Mouse (Mus musculus) kidney, postnatal 10 days (tissue): ENCODE measurements around the gene Zfp39.
"Not testable (repeated sequence)": the region's sequence is repeated elsewhere in the genome, so short reads cannot be mapped to it uniquely, and the experiment has no call there.

Source experiments
- DNase-seq: peaks from one replicate; pipeline ENCODE4 v3.0.0; 2021; ENCODE audit warnings: mixed read lengths

Gene Zfp39

DNA sequence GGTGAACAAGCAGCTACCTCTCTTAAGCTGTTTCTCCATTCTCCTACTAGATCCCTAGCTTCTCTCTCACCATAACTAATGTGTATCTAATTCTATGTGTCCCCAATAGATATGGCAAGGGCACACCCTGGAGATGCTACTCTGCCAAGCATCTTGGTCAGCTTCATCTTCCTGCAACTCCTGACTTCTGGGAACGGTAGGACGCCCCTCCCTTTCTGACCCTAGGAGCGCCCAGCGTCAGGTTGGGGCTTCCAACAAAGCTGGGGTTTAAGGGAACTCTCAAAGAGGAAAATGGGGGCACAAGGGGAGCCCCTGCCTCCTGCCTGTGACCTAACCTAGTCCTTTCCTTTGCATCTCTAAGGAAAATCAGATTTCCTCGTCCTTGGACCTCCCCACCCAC lies 14.7 kb upstream of the Zfp39 start:
- no peak for DNase-seq

GRCm38 (mm10) chr11:58917745-58918366 lies 13.8 kb upstream of the Zfp39 start, which contains the start of gene Btnl10:
Gene Btnl10, plus strand, starts transcription at chr11:58917908.
- no peak for DNase-seq

- DNase-seq: peak; percentile 67
Measured at GRCm38 (mm10) chr11:58916879-58917744, 13.1 kb upstream of the Zfp39 start.

GRCm38 (mm10) chr11:58914461-58915028 lies 10.5 kb upstream of the Zfp39 start:
- DNase-seq: peak; percentile 47

GRCm38 (mm10) chr11:58913776-58914175 lies 9.8 kb upstream of the Zfp39 start:
- DNase-seq: no peak

GRCm38 (mm10) chr11:58904838-58905237 lies 813 bp upstream of the Zfp39 start:
- peak; percentile 35 for DNase-seq

GRCm38 (mm10) chr11:58904410-58904718 lies 339 bp upstream of the Zfp39 start:
- DNase-seq: no peak

- no peak for DNase-seq
Measured at GRCm38 (mm10) chr11:58901080-58901479, 2.9 kb downstream of the Zfp39 start.

DNA sequence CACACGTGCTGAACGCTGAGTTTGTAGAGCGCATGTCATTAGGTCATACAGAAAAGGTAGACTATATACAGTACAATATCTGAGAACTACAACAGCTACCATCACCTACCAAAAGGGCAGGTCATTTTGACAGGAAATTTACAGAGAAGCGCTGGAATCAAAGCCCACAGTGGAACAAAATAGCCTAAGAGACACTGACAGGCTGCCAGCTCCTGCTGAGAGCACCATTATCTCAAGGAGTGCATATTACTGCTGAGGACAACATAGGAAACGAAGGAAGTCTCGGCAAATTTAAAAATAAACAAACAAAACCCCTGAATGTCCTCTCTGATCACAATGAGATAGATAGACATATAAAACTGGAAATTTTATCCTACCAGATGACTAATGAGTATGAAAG lies 6.5 kb downstream of the Zfp39 start:
- no peak for DNase-seq

GRCm38 (mm10) chr11:58894456-58894855 lies 9.6 kb downstream of the Zfp39 start:
- DNase-seq: no peak

GRCm38 (mm10) chr11:58890511-58890910 lies 13.5 kb downstream of the Zfp39 start:
- DNase-seq: peak; percentile 21

- DNase-seq: no peak
Measured at GRCm38 (mm10) chr11:58883756-58884155, 20.3 kb downstream of the Zfp39 start.

DNA sequence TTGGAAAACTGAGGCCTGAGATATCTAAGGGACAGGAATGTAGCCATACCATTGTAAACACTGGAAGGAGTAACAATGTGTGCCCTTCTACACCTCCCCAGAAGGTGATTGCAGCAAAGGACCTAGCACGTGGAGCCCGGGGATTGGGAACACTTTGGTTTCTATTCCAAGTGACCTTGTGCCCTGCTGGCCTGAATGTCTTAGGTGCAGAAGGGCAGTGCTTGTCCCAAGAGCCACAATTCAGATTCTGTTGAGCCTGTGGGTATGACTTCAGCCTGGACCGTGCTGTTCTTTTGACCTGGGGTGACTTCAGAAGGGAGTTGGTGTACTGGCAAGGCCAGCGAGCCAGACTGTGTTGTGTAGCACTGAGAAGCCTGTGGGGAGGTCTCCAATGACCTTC lies 33.1 kb downstream of the Zfp39 start:
- DNase-seq: no peak

- no peak for DNase-seq
Measured at GRCm38 (mm10) chr11:58867954-58868330, 36.1 kb downstream of the Zfp39 start.

- peak; percentile 83 for DNase-seq
Measured at GRCm38 (mm10) chr11:58867039-58867953, 36.7 kb downstream of the Zfp39 start, which contains the start of gene 2810021J22Rik. Gene 2810021J22Rik, plus strand, starts transcription at chr11:58867216.

DNA sequence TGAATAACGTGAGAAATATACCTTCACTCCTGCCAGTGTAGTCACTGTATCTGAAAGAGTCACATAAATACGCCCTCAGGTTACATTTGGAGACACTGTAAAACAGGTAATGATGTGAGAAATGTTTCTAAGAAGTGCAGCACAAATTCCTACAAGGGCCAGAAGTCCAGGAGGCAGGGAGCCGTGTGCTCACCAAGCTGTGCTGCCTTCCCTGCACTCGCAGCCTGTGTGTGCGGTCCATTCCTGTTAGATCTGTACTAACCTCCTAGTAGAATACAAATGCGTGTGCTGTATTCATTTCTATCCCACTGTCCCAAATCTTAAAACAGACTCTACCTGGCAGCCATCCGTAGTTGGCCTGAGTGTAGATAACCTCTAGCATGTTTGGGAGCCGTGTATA lies 43.3 kb downstream of the Zfp39 start:
- DNase-seq: no peak

DNA sequence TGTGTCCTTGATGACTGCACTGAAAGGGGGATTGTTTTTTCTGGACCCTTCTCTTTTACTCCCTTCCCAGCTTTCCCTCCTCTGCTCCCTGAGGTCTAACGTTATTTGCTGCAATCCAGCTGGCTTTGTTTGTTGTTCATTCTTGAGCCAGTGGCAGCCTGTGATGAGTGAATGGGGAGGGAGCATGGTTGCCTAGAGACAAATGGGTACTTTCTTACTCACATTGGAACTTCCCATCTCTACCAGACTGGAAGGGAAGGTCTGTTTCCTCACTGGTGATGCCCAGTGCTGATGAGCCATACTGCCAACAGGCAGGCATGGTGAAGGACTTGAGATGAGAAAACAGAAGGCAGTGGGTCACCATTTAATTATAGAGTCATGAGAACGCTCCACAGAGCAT lies 54.3 kb downstream of the Zfp39 start:
- DNase-seq: no peak

DNA sequence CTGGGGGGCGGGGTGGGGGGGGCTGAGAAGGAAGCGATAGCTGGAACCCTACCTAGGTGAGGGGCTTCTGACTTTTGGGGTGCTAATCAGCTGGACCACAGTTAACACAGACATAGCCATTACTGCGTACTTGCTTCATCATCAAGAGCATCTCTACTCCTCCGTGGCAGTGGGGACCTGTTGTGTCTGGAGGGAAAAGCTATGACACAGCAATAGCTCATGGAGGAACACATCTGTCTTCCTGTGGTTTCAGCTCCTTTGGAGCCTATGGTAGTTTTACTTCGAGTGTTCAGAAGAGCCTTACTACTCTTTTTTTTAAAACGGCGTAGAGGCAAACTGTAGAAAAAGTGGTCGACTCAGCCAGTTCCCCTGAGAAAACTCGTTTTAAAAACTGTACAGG lies 56.4 kb downstream of the Zfp39 start:
- no peak for DNase-seq

- DNase-seq: peak; percentile 87
Measured at GRCm38 (mm10) chr11:58846919-58847461, 57.0 kb downstream of the Zfp39 start, which contains the start of gene Gm12258. Gene Gm12258, plus strand, starts transcription at chr11:58847158.

- DNase-seq: not testable (repeated sequence)
Measured at GRCm38 (mm10) chr11:58838951-58839350, 65.1 kb downstream of the Zfp39 start, which contains the start of gene Olfr311. Gene Olfr311, plus strand, starts transcription at chr11:58839251.
